Mouse (Mus musculus): ENCODE measurements around the gene Rasa3. TPM values are rescaled to one million over a fixed set of nuclear protein-coding genes. Genes with fewer than 3 reads are reported as not detected.

The Rasa3 gene
- total and polyA plus RNA-seq, 3 experiments = 22.4 to 28.0 TPM; not detected in 1

DNA sequence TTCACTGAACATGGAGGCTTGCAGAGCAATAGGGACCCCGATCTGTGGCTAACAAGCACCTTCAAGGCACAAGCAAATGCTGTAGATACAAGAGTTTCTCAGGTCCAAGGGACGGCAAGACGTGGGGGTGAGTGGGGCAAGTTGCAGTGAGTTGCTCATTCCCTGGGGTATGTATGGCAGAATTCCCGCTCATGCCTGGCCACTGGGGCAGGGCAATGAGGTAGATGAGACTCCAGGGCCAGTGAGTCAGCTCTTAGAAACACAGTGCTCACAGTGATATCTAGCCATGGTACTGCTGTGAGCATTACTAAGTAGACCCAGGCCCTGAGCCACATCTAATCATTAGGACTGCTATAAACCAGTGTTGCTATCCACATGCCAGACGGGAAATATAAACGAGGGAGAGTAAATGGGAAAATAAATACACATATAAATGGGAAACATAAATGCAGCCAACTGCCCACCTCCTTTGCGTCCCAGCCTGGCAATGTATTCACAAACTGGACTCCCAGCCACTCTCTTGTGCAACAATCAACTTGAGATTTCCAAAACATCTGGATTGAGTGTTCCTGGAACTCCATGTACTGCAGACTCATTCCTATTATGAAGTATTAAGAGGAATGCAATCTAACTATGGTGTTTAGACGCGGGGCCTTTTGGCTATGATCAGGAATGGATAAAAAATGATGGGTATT lies 57.0 kb downstream of the Rasa3 start:
- H3K79me2 ChIP-seq (ENCODE audit: control insufficient read depth, insufficient read depth, low read length, poor library complexity) = no peaks in the 10 kb centered on the region
- no peaks in the 10 kb centered on the region for H3K9me3 ChIP-seq (replicated peaks; ENCODE audit: insufficient read depth, low read length)
- no peaks in the 10 kb centered on the region for H3K36me3 ChIP-seq (ENCODE audit: control insufficient read depth in 1 of 2, insufficient read depth in 2 of 2, low read length in 2 of 2)
- no peak for DNase-seq (ENCODE audit: low read depth, low spot score)
- no peaks in the 10 kb centered on the region; a peak in 1 of 4 replicates for H3K4me1 ChIP-seq (ENCODE audit: control insufficient read depth in 1 of 2, insufficient read depth in 2 of 2, low read length in 2 of 2)
- no peak overlapping the region for H3K27ac ChIP-seq (ENCODE audit: control insufficient read depth, low read depth, low read length)
- TF ChIP-seq ZNF384 (IDR thresholded peaks at IDR 0.05; ENCODE audit: low read depth, low read length) = no peak
- no peak overlapping the region for H3K9ac ChIP-seq (ENCODE audit: control insufficient read depth, low read depth, low read length, poor library complexity, severe bottlenecking)
- no peak overlapping the region for H3K4me3 ChIP-seq (ENCODE audit: control insufficient read depth in 1 of 2, insufficient read depth in 1 of 2, low read depth in 2 of 2, low read length in 2 of 2)
- no peaks in the 10 kb centered on the region for H3K27me3 ChIP-seq (ENCODE audit: control insufficient read depth in 1 of 2, insufficient read depth in 2 of 2, low read length in 2 of 2)

- H3K4me1 ChIP-seq (ENCODE audit: control insufficient read depth in 1 of 2, insufficient read depth in 2 of 2, low read length in 2 of 2) = no peaks in the 10 kb centered on the region
- DNase-seq (ENCODE audit: low read depth, low spot score) = no peak
- no peaks in the 10 kb centered on the region; a peak in 1 of 4 replicates for H3K36me3 ChIP-seq (ENCODE audit: control insufficient read depth in 1 of 2, insufficient read depth in 2 of 2, low read length in 2 of 2)
- H3K27me3 ChIP-seq (ENCODE audit: control insufficient read depth in 1 of 2, insufficient read depth in 2 of 2, low read length in 2 of 2) = no peaks in the 10 kb centered on the region
- no peak for TF ChIP-seq MAZ (IDR thresholded peaks at IDR 0.05; ENCODE audit: low read depth, low read length)
- no peaks in the 10 kb centered on the region for H3K79me2 ChIP-seq (ENCODE audit: control insufficient read depth, insufficient read depth, low read length, poor library complexity)
- H3K4me3 ChIP-seq (ENCODE audit: control insufficient read depth in 1 of 2, insufficient read depth in 1 of 2, low read depth in 2 of 2, low read length in 2 of 2) = no peak overlapping the region
- H3K27ac ChIP-seq (ENCODE audit: control insufficient read depth, low read depth, low read length) = no peak overlapping the region
- H3K9ac ChIP-seq (ENCODE audit: control insufficient read depth, low read depth, low read length, poor library complexity, severe bottlenecking) = no peak overlapping the region
- no peaks in the 10 kb centered on the region for H3K9me3 ChIP-seq (replicated peaks; ENCODE audit: insufficient read depth, low read length)
These were observed 60.4 kb downstream of the Rasa3 start for GRCm38 (mm10) chr8:13616831-13617505.

DNA sequence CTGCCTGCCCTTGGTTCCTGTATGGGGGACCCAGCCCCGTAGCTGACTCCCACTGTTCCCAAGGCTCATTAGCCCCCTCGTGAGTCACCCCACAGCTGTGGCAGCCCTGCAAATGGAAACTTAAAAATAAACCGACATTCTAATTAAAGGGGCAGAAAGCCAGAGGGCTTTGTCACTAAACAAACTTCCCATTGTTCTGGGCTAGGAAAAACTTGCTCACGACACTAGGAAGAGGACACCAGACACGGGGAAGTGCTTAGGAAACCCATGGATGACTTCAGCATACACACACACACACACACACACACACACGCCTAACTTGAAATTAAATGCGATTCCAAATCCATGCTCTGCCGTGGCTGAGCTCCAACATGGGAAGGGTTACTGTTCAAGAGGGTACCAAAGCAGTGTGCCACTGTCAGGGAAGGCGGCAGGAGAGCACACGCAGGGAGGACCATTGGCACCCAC lies 62.4 kb downstream of the Rasa3 start:
- no peak overlapping the region for H3K9ac ChIP-seq (ENCODE audit: control insufficient read depth, low read depth, low read length, poor library complexity, severe bottlenecking)

GRCm38 (mm10) chr8:13614136-13614535 lies 63.3 kb downstream of the Rasa3 start:
- Histone ChIP-seq H3K9ac (ENCODE audit: control insufficient read depth, low read depth, low read length, poor library complexity, severe bottlenecking) (no peak overlapping the region), H3K4me1 (ENCODE audit: control insufficient read depth in 1 of 2, insufficient read depth in 2 of 2, low read length in 2 of 2) (no peaks in the 10 kb centered on the region), H3K27ac (ENCODE audit: control insufficient read depth, low read depth, low read length) (no peak overlapping the region), H3K36me3 (ENCODE audit: control insufficient read depth in 1 of 2, insufficient read depth in 2 of 2, low read length in 2 of 2) (no peaks in the 10 kb centered on the region; a peak in 1 of 4 replicates), H3K27me3 (ENCODE audit: control insufficient read depth in 1 of 2, insufficient read depth in 2 of 2, low read length in 2 of 2) (no peaks in the 10 kb centered on the region), H3K4me3 (ENCODE audit: control insufficient read depth in 1 of 2, insufficient read depth in 1 of 2, low read depth in 2 of 2, low read length in 2 of 2) (no peak overlapping the region), H3K9me3 (replicated peaks; ENCODE audit: insufficient read depth, low read length) (no peaks in the 10 kb centered on the region), H3K79me2 (ENCODE audit: control insufficient read depth, insufficient read depth, low read length, poor library complexity) (no peaks in the 10 kb centered on the region)
- no peak for DNase-seq (ENCODE audit: low read depth, low spot score)
- TF ChIP-seq USF2 (IDR thresholded peaks at IDR 0.05; ENCODE audit: borderline replicate concordance in 1 of 2, insufficient read depth in 1 of 2, low read depth in 1 of 2, low read length in 2 of 2) = no peak
- TF ChIP-seq GABPA (IDR thresholded peaks at IDR 0.05; ENCODE audit: low read depth, low read length) = no peak
- TF ChIP-seq ELF1 (IDR thresholded peaks at IDR 0.05; ENCODE audit: low read depth, low read length) = no peak

More for the DNA sequence above, 62.4 kb downstream of the Rasa3 start:
- TF ChIP-seq EP300 (IDR thresholded peaks at IDR 0.05; ENCODE audit: low read depth in 1 of 2, low read length in 2 of 2) (no peak), RAD21 (IDR thresholded peaks at IDR 0.05; ENCODE audit: low read depth, low read length) (no peak), ZKSCAN1 (IDR thresholded peaks at IDR 0.05; ENCODE audit: low read depth, low read length) (no peak), MXI1 (IDR thresholded peaks at IDR 0.05; ENCODE audit: low read depth, low read length) (no peak), GABPA (IDR thresholded peaks at IDR 0.05; ENCODE audit: low read depth, low read length) (no peak)
- Histone ChIP-seq H3K4me3 (ENCODE audit: control insufficient read depth in 1 of 2, insufficient read depth in 1 of 2, low read depth in 2 of 2, low read length in 2 of 2) (no peak overlapping the region), H3K79me2 (ENCODE audit: control insufficient read depth, insufficient read depth, low read length, poor library complexity) (no peaks in the 10 kb centered on the region), H3K9me3 (replicated peaks; ENCODE audit: insufficient read depth, low read length) (no peaks in the 10 kb centered on the region), H3K27ac (ENCODE audit: control insufficient read depth, low read depth, low read length) (no peak overlapping the region), H3K27me3 (ENCODE audit: control insufficient read depth in 1 of 2, insufficient read depth in 2 of 2, low read length in 2 of 2) (no peaks in the 10 kb centered on the region), H3K4me1 (ENCODE audit: control insufficient read depth in 1 of 2, insufficient read depth in 2 of 2, low read length in 2 of 2) (no peaks in the 10 kb centered on the region), H3K36me3 (ENCODE audit: control insufficient read depth in 1 of 2, insufficient read depth in 2 of 2, low read length in 2 of 2) (no peaks in the 10 kb centered on the region; a peak in 1 of 4 replicates)
- no peak for DNase-seq (ENCODE audit: low read depth, low spot score)

All from MEL (cell line).